Mouse (Mus musculus) E14TG2a.4 (cell line): Measurements from ENCODE around the gene Tnnt2.

ENCODE experiments used
- H3K27me3 ChIP-seq: 2 replicates; pipeline ENCODE4 v1.6.1; 2014; ENCODE audit warnings: low read length, control low read depth; ENCODE audit not compliant: insufficient read depth
- H3K36me3 ChIP-seq: 2 replicates; pipeline ENCODE4 v1.6.1; 2014; ENCODE audit warnings: low read length, control low read depth; ENCODE audit not compliant: insufficient read depth
- H3K4me1 ChIP-seq: replicated peaks from 2 replicates; pipeline ENCODE4 v1.6.1; 2014; ENCODE audit warnings: low read depth, low read length, control low read depth
- H3K4me3 ChIP-seq: replicated peaks from 2 replicates; pipeline ENCODE4 v1.5.1; 2014; ENCODE audit warnings: mild to moderate bottlenecking, low read length
- H3K9me3 ChIP-seq: 2 replicates; pipeline ENCODE4 v1.6.1; 2014; ENCODE audit warnings: low read length, control low read depth
- CTCF ChIP-seq: conservative IDR thresholded peaks from 2 replicates; pipeline ENCODE4 v1.5.1; 2014; ENCODE audit warnings: low read length
- NANOG ChIP-seq: IDR thresholded peaks from 2 replicates; pipeline ENCODE4 v1.6.1; 2014; ENCODE audit warnings: borderline replicate concordance, low read length, mixed read lengths
- POU5F1 ChIP-seq: IDR thresholded peaks from 2 replicates; pipeline ENCODE4 v1.6.1; 2014; ENCODE audit warnings: low read length, borderline replicate concordance

Gene Tnnt2

GRCm38 (mm10) chr1:135847139-135847562 lies 11.0 kb downstream of the Tnnt2 start:
- H3K4me3 ChIP-seq: no peak overlapping the region
- peaks cover 53% of the 10 kb centered on the region for H3K27me3 ChIP-seq
- H3K4me1 ChIP-seq: peaks cover 20% of the 10 kb centered on the region
- TF ChIP-seq CTCF (peak; percentile 83), POU5F1 (no peak)
- H3K36me3 ChIP-seq: no peaks in the 10 kb centered on the region
- H3K9me3 ChIP-seq: peaks cover 6% of the 10 kb centered on the region; the same call in 1 of the 2 replicates

- peaks cover 53% of the 10 kb centered on the region for H3K27me3 ChIP-seq
- peaks cover 24% of the 10 kb centered on the region for H3K4me1 ChIP-seq
- H3K36me3 ChIP-seq: no peaks in the 10 kb centered on the region
- peaks cover 6% of the 10 kb centered on the region; the same call in 1 of the 2 replicates for H3K9me3 ChIP-seq
- TF ChIP-seq POU5F1: no peak
- no peak for TF ChIP-seq NANOG
- TF ChIP-seq CTCF: no peak
- no peak overlapping the region for H3K4me3 ChIP-seq
Measured at GRCm38 (mm10) chr1:135847611-135848351, 11.6 kb downstream of the Tnnt2 start.

GRCm38 (mm10) chr1:135850722-135851512 lies 14.8 kb downstream of the Tnnt2 start:
- TF ChIP-seq POU5F1 (no peak), NANOG (no peak), CTCF (0 out of 2 replicates have a peak, but pooled peaks have one; percentile 8)
- Histone ChIP-seq H3K27me3 (peaks cover 42% of the 10 kb centered on the region), H3K4me1 (peaks cover 27% of the 10 kb centered on the region), H3K4me3 (no peak overlapping the region), H3K36me3 (no peaks in the 10 kb centered on the region), H3K9me3 (no peaks in the 10 kb centered on the region)

GRCm38 (mm10) chr1:135852044-135852756 lies 16.0 kb downstream of the Tnnt2 start:
- Histone ChIP-seq H3K4me3 (no peak overlapping the region), H3K36me3 (no peaks in the 10 kb centered on the region), H3K27me3 (peaks cover 46% of the 10 kb centered on the region), H3K9me3 (no peaks in the 10 kb centered on the region), H3K4me1 (peaks cover 38% of the 10 kb centered on the region)
- TF ChIP-seq POU5F1: no peak
- TF ChIP-seq NANOG: no peak
- no peak for TF ChIP-seq CTCF

- no peaks in the 10 kb centered on the region for H3K36me3 ChIP-seq
- peaks cover 43% of the 10 kb centered on the region for H3K27me3 ChIP-seq
- H3K4me1 ChIP-seq: peaks cover 35% of the 10 kb centered on the region
- TF ChIP-seq NANOG (no peak), CTCF (no peak), POU5F1 (no peak)
- H3K4me3 ChIP-seq: no peak overlapping the region
- no peaks in the 10 kb centered on the region for H3K9me3 ChIP-seq
Measured at GRCm38 (mm10) chr1:135853200-135853599, 17.0 kb downstream of the Tnnt2 start.

- no peak for TF ChIP-seq POU5F1
- TF ChIP-seq NANOG: no peak
- no peak for TF ChIP-seq CTCF
- peaks cover 44% of the 10 kb centered on the region for H3K27me3 ChIP-seq
- no peaks in the 10 kb centered on the region for H3K9me3 ChIP-seq
- peaks cover 35% of the 10 kb centered on the region for H3K4me1 ChIP-seq
- no peaks in the 10 kb centered on the region for H3K36me3 ChIP-seq
- H3K4me3 ChIP-seq: no peak overlapping the region
Measured at GRCm38 (mm10) chr1:135854591-135855343, 18.6 kb downstream of the Tnnt2 start.

GRCm38 (mm10) chr1:135855344-135855687 lies 19.2 kb downstream of the Tnnt2 start:
- TF ChIP-seq CTCF: no peak

GRCm38 (mm10) chr1:135856070-135856469 lies 19.9 kb downstream of the Tnnt2 start:
- Histone ChIP-seq H3K36me3 (no peaks in the 10 kb centered on the region), H3K9me3 (no peaks in the 10 kb centered on the region), H3K4me1 (peaks cover 35% of the 10 kb centered on the region), H3K27me3 (peaks cover 43% of the 10 kb centered on the region), H3K4me3 (no peak overlapping the region)
- TF ChIP-seq NANOG (no peak), POU5F1 (no peak), CTCF (no peak)

More at GRCm38 (mm10) chr1:135855344-135855687, 19.2 kb downstream of the Tnnt2 start:
- Histone ChIP-seq H3K4me1 (peaks cover 35% of the 10 kb centered on the region), H3K27me3 (peaks cover 44% of the 10 kb centered on the region), H3K4me3 (no peak overlapping the region), H3K36me3 (no peaks in the 10 kb centered on the region), H3K9me3 (no peaks in the 10 kb centered on the region)
